Mouse (Mus musculus) embryo, embryonic 11 days (tissue): Measurements from ENCODE around the gene Ifitm2.

Source experiments
- DNase-seq: peaks from one replicate; pipeline ENCODE4 v3.0.0-alpha.2; 2015

The Ifitm2 gene

GRCm38 (mm10) chr7:140967862-140968591, 12.2 kb upstream of the Ifitm2 start:
- DNase-seq: peak; percentile 66

GRCm38 (mm10) chr7:140966921-140967320, 11.1 kb upstream of the Ifitm2 start, which contains the start of gene Ifitm1:
TSS of gene Ifitm1 (plus strand) at chr7:140967221.
- no peak for DNase-seq

GRCm38 (mm10) chr7:140962733-140963132, 6.9 kb upstream of the Ifitm2 start:
- no peak for DNase-seq

GRCm38 (mm10) chr7:140961416-140961815, 5.6 kb upstream of the Ifitm2 start:
- DNase-seq: no peak

- DNase-seq: no peak
Observed at GRCm38 (mm10) chr7:140960026-140960425, 4.2 kb upstream of the Ifitm2 start.

GRCm38 (mm10) chr7:140959181-140959901, 3.6 kb upstream of the Ifitm2 start:
- peak; percentile 84 for DNase-seq

GRCm38 (mm10) chr7:140956556-140956869, 726 bp upstream of the Ifitm2 start:
- no peak for DNase-seq

GRCm38 (mm10) chr7:140955342-140955741, 445 bp downstream of the Ifitm2 start:
- no peak for DNase-seq

GRCm38 (mm10) chr7:140954733-140955071, 1.1 kb downstream of the Ifitm2 start:
- DNase-seq: no peak

GRCm38 (mm10) chr7:140953800-140954732, 1.7 kb downstream of the Ifitm2 start:
- DNase-seq: no peak

GRCm38 (mm10) chr7:140953133-140953532, 2.7 kb downstream of the Ifitm2 start:
- DNase-seq: no peak

- DNase-seq: no peak
Observed at GRCm38 (mm10) chr7:140952441-140952840, 3.3 kb downstream of the Ifitm2 start.

GRCm38 (mm10) chr7:140951765-140952164, 4.0 kb downstream of the Ifitm2 start:
- no peak for DNase-seq

GRCm38 (mm10) chr7:140951051-140951450, 4.7 kb downstream of the Ifitm2 start:
- DNase-seq: no peak

GRCm38 (mm10) chr7:140949824-140950530, 5.8 kb downstream of the Ifitm2 start, which contains the start of gene Ifitm5:
TSS of gene Ifitm5 (minus strand) at chr7:140950291.
- DNase-seq: no peak

GRCm38 (mm10) chr7:140949255-140949654, 6.5 kb downstream of the Ifitm2 start:
- no peak for DNase-seq

GRCm38 (mm10) chr7:140948161-140948560, 7.6 kb downstream of the Ifitm2 start:
- no peak for DNase-seq

GRCm38 (mm10) chr7:140946980-140947379, 8.8 kb downstream of the Ifitm2 start:
- no peak for DNase-seq

- DNase-seq: no peak
Observed at GRCm38 (mm10) chr7:140946311-140946710, 9.5 kb downstream of the Ifitm2 start.

- DNase-seq: no peak
Observed at GRCm38 (mm10) chr7:140945247-140945646, 10.5 kb downstream of the Ifitm2 start.

- no peak for DNase-seq
Observed at GRCm38 (mm10) chr7:140944236-140944635, 11.6 kb downstream of the Ifitm2 start.

GRCm38 (mm10) chr7:140943356-140943755, 12.4 kb downstream of the Ifitm2 start:
- DNase-seq: no peak

GRCm38 (mm10) chr7:140942811-140943210, 13.0 kb downstream of the Ifitm2 start:
- no peak for DNase-seq
